Mouse (Mus musculus): ENCODE data around the gene Atrx.
A peak's percentile ranks its signal among the peaks of the same experiment; 100 is the strongest.
"Not testable (repeated sequence)": the region's sequence is repeated elsewhere in the genome, so short reads cannot be mapped to it uniquely, and the experiment has no call there.

The Atrx gene

GRCm38 (mm10) chrX:105928861-105929477 is at the start of gene Atrx:
TSS of gene Atrx (minus strand) at chrX:105929403.
- peak; percentile 80 for DNase-seq (ENCODE audit: low read depth, low spot score)
- Histone ChIP-seq H3K27me3 (ENCODE audit: control insufficient read depth, insufficient read depth, low read length, poor library complexity, severe bottlenecking) (no peaks in the 10 kb centered on the region), H3K36me3 (ENCODE audit: control insufficient read depth, insufficient read depth, low read length, poor library complexity, severe bottlenecking) (no peaks in the 10 kb centered on the region)

DNA sequence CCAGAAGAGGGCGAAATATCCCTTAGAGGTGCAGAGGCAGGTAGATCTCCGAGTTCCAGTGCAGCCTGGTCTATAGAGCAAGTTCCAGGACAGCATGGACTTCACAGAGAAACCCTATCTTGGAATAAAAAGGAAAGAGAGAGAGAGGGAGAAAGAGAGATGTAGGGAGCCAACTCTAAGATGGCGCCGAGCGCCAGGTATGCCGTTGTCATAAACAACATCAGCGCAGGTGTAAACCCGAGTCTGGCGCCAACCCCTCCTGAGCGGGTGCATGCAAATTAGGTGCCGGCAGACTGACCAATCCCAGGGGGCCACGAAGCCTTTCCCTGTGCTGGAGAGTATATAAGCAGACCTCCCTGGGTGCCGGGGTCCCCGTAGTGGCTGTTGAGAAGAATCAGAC is 27.9 kb upstream of the Atrx start:
- H3K27me3 ChIP-seq (ENCODE audit: control insufficient read depth, insufficient read depth, low read length, poor library complexity, severe bottlenecking); H3K36me3 ChIP-seq (ENCODE audit: control insufficient read depth, insufficient read depth, low read length, poor library complexity, severe bottlenecking); DNase-seq (ENCODE audit: low read depth, low spot score): not testable (repeated sequence)

GRCm38 (mm10) chrX:105953999-105954398 is 24.8 kb upstream of the Atrx start:
- H3K36me3 ChIP-seq (ENCODE audit: control insufficient read depth, insufficient read depth, low read length, poor library complexity, severe bottlenecking), result no peaks in the 10 kb centered on the region
- H3K27me3 ChIP-seq (ENCODE audit: control insufficient read depth, insufficient read depth, low read length, poor library complexity, severe bottlenecking), result no peaks in the 10 kb centered on the region
- DNase-seq (ENCODE audit: low read depth, low spot score), result no peak

DNA sequence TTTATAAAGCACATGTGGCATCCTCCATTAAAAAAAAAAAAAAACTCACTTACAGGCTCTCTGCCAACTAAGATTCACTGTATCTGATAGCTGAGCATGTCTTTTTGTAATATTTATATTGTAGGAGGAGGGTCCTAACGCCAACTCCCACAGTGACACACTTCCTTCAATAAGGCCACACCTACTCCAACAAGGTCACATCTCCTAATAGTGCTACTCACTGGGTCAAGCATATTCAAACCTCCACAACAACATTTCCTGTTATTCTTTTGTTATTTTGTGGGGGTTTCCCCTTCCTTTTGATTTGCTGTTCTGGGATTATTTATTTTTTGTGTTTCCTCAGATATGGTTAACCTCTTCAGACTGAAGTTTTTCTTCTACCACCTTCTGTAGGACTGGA is 17.2 kb upstream of the Atrx start:
- no peaks in the 10 kb centered on the region for H3K27me3 ChIP-seq (ENCODE audit: control insufficient read depth, insufficient read depth, low read length, poor library complexity, severe bottlenecking)
- no peak for DNase-seq (ENCODE audit: low read depth, low spot score)
- H3K36me3 ChIP-seq (ENCODE audit: control insufficient read depth, insufficient read depth, low read length, poor library complexity, severe bottlenecking), result no peaks in the 10 kb centered on the region

- DNase-seq (ENCODE audit: low read depth, low spot score), result no peak
- Histone ChIP-seq H3K27me3 (ENCODE audit: control insufficient read depth, insufficient read depth, low read length, poor library complexity, severe bottlenecking) (no peaks in the 10 kb centered on the region), H3K36me3 (ENCODE audit: control insufficient read depth, insufficient read depth, low read length, poor library complexity, severe bottlenecking) (no peaks in the 10 kb centered on the region)
Measured at GRCm38 (mm10) chrX:105939245-105939644, 10.0 kb upstream of the Atrx start.

GRCm38 (mm10) chrX:105937736-105938135 is 8.5 kb upstream of the Atrx start:
- no peak for DNase-seq (ENCODE audit: low read depth, low spot score)
- H3K27me3 ChIP-seq (ENCODE audit: control insufficient read depth, insufficient read depth, low read length, poor library complexity, severe bottlenecking), result no peaks in the 10 kb centered on the region
- no peaks in the 10 kb centered on the region for H3K36me3 ChIP-seq (ENCODE audit: control insufficient read depth, insufficient read depth, low read length, poor library complexity, severe bottlenecking)

DNA sequence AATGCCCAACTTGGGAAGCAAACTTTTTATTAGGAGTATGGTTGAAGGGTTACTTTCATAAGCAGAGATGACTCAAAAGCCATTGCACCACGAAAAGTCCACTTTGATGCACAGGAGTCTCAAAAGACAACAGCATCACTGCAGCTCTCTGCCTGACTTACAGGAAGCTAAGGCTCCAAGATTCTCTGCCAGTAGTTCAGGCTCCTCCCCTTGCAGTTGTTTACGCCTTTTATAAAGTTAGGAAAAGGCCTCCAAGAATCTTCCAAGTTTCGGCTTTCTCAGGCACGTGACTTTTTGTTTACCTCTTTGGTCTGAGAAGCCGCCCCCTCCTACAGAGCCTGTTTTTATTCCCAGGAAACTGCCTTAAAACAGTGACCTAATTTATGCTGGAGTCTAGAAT is 5.1 kb upstream of the Atrx start:
- Histone ChIP-seq H3K27me3 (ENCODE audit: control insufficient read depth, insufficient read depth, low read length, poor library complexity, severe bottlenecking) (no peaks in the 10 kb centered on the region), H3K36me3 (ENCODE audit: control insufficient read depth, insufficient read depth, low read length, poor library complexity, severe bottlenecking) (no peaks in the 10 kb centered on the region)
- no peak for DNase-seq (ENCODE audit: low read depth, low spot score)

DNA sequence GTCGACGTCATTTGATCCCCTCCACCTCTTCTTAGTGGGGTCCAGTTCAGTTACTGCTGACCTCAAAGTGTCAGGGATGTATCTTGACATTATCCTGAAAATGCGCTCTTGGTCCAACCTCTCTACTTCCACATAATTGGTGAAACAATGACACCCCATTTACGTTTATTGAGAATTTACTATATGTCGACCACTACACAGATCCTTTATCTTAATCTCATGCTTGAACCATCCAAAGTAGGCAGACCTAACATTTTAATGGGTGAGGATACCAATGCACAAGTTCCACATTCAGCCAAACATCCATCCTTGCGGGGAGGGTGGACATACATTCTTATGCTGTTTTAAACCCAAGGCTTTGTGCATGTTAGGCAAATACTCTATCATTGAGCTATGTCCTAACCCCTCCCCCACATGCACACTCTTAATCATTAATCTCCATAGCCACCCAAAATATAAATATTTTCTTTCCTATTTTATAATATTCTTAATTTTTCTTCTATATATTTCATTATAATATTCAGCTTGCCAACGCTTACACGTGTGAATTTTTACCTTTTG is 355 bp upstream of the Atrx start:
- DNase-seq (ENCODE audit: low read depth, low spot score), result no peak
- Histone ChIP-seq H3K27me3 (ENCODE audit: control insufficient read depth, insufficient read depth, low read length, poor library complexity, severe bottlenecking) (no peaks in the 10 kb centered on the region), H3K36me3 (ENCODE audit: control insufficient read depth, insufficient read depth, low read length, poor library complexity, severe bottlenecking) (no peaks in the 10 kb centered on the region)

- Histone ChIP-seq H3K27me3 (ENCODE audit: control insufficient read depth, insufficient read depth, low read length, poor library complexity, severe bottlenecking) (no peaks in the 10 kb centered on the region), H3K36me3 (ENCODE audit: control insufficient read depth, insufficient read depth, low read length, poor library complexity, severe bottlenecking) (no peaks in the 10 kb centered on the region)
- peak; percentile 60 for DNase-seq (ENCODE audit: low read depth, low spot score)
Measured at GRCm38 (mm10) chrX:105927941-105928860, 1.0 kb downstream of the Atrx start.

- peak; percentile 35 for DNase-seq (ENCODE audit: low read depth, low spot score)
- no peaks in the 10 kb centered on the region for H3K36me3 ChIP-seq (ENCODE audit: control insufficient read depth, insufficient read depth, low read length, poor library complexity, severe bottlenecking)
Measured at GRCm38 (mm10) chrX:105926121-105926735, 3.0 kb downstream of the Atrx start.

DNA sequence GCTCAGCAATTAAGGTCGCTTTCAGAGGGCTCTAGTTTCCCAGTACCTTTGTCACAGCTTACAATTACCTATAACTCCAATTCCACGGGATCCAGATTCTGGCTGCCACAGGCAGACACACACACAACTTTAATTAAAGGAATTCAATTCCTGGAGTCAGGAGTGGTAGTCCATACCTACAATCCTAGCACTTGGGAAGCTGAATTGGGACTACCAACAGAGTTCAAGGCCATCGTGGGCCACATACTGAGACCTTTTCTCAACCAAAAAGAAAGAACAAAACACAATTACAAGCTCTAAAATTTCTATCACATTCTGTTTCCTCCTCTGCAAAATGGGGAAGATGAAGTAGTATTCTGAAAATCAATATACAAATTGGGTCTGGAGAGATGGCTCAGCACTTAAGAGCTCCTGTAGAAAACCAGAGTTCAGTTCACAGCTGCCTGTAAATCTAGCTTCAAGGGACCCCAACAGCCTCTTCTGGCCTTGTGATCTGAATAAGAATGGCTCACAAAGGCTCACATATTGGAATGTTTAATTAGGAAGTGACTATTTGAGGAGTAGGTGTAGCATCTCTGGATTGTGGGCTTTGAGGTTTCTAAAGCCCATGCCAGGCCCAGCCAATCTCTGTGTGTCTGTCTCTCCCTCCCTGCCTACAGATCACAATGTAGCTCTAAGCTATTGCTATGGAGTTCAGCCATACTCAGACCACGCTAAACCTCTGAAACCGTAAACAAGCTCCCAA is 4.7 kb downstream of the Atrx start:
- no peak for DNase-seq (ENCODE audit: low read depth, low spot score)
- no peaks in the 10 kb centered on the region for H3K36me3 ChIP-seq (ENCODE audit: control insufficient read depth, insufficient read depth, low read length, poor library complexity, severe bottlenecking)
- no peaks in the 10 kb centered on the region for H3K27me3 ChIP-seq (ENCODE audit: control insufficient read depth, insufficient read depth, low read length, poor library complexity, severe bottlenecking)

More at GRCm38 (mm10) chrX:105926121-105926735, 3.0 kb downstream of the Atrx start:
- H3K27me3 ChIP-seq (ENCODE audit: control insufficient read depth, insufficient read depth, low read length, poor library complexity, severe bottlenecking), result no peaks in the 10 kb centered on the region

DNA sequence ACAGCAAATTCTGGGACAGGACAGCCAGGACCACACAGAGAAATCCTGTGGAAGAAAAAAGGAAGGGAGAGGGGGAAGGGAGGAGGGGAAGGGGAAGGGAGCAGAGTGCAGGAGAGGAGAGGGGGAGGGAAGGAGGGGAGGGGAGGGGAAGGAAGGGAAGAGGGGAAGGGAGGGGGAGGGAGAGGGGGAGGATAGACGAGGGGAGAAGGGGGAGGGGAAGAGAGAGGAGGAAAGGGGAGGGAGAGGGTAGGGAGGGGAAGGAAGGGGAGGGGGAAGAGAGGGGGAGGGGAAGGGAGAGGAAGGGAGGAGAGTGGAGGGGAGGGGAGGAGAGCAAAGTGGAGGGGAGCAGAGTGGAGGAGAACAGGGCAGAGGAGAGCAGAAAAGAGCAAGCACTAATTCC is 5.3 kb downstream of the Atrx start:
- Histone ChIP-seq H3K27me3 (ENCODE audit: control insufficient read depth, insufficient read depth, low read length, poor library complexity, severe bottlenecking) (no peaks in the 10 kb centered on the region), H3K36me3 (ENCODE audit: control insufficient read depth, insufficient read depth, low read length, poor library complexity, severe bottlenecking) (no peaks in the 10 kb centered on the region)
- DNase-seq (ENCODE audit: low read depth, low spot score), result no peak

DNA sequence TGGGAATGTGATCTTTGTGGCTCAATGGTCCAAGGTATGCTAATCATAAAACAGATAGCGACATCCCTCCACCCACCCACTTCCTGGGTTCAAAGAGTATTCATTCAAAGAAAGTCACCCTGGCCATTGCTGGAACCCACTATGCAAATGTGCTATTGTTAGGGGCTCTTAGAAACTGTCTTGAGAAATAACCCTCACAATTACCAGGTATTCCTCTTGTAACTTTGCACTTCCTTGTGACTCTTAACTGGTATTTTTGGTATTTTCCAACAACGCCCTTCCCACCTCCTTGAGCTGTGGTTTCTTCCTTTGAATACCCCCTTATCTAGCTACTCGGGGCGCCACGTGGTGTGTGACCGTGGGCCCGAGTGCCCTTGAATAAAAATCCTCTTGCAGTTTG is 6.2 kb downstream of the Atrx start:
- not testable (repeated sequence) for H3K36me3 ChIP-seq (ENCODE audit: control insufficient read depth, insufficient read depth, low read length, poor library complexity, severe bottlenecking); DNase-seq (ENCODE audit: low read depth, low spot score); H3K27me3 ChIP-seq (ENCODE audit: control insufficient read depth, insufficient read depth, low read length, poor library complexity, severe bottlenecking)

- H3K27me3 ChIP-seq (ENCODE audit: control insufficient read depth, insufficient read depth, low read length, poor library complexity, severe bottlenecking), result no peaks in the 10 kb centered on the region
- no peaks in the 10 kb centered on the region for H3K36me3 ChIP-seq (ENCODE audit: control insufficient read depth, insufficient read depth, low read length, poor library complexity, severe bottlenecking)
- DNase-seq (ENCODE audit: low read depth, low spot score), result peak; percentile 72
Measured at GRCm38 (mm10) chrX:105921421-105921820, 7.8 kb downstream of the Atrx start.
